Mouse (Mus musculus): ENCODE results near the gene Slc16a12.

DNA sequence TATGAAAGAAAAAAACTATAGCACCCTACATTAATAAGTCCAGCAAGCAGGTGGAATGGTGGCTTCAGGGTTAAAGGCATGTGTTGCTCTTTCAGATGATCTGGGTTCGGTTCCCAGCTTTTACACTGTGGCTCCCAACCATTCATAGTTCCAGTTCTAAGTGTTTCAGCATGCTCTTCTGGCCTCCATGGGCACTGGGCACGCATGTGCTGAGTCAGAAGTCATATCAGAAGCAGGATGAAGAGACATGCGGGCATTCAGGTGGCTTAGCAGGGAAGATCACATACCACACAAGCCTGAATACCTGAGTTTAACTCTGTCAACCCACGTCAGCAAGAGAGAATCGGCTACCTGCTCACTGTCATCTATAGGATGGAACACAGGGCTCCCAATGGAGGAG, 28.1 kb downstream of the Slc16a12 start:
- TF ChIP-seq POLR2A (IDR thresholded peaks at IDR 0.05; ENCODE audit: low read depth, low read length) (no peak), CTCF (IDR thresholded peaks at IDR 0.05; ENCODE audit: borderline replicate concordance, insufficient read depth, low read length) (no peak)

Measured in embryonic fibroblast, embryonic 13.5 days (primary cell).